Mouse (Mus musculus): Measurements from ENCODE around the gene Cpvl.

- TF ChIP-seq POLR2A (IDR thresholded peaks at IDR 0.05; ENCODE audit: insufficient read depth, low read depth, low read length) (no peak), CTCF (IDR thresholded peaks at IDR 0.05) (no peak), EP300 (IDR thresholded peaks at IDR 0.05; ENCODE audit: insufficient read depth, low read depth, low read length) (no peak)
These were observed 66.2 kb downstream of the Cpvl start for GRCm38 (mm10) chr6:53912112-53912782.
